Mouse (Mus musculus) layer of hippocampus, adult 9-11 months (tissue): ENCODE results near the gene Creg1.

Experiments
- DNase-seq: peaks from one replicate; pipeline ENCODE4 v3.0.0; 2022

Creg1 gene

DNA sequence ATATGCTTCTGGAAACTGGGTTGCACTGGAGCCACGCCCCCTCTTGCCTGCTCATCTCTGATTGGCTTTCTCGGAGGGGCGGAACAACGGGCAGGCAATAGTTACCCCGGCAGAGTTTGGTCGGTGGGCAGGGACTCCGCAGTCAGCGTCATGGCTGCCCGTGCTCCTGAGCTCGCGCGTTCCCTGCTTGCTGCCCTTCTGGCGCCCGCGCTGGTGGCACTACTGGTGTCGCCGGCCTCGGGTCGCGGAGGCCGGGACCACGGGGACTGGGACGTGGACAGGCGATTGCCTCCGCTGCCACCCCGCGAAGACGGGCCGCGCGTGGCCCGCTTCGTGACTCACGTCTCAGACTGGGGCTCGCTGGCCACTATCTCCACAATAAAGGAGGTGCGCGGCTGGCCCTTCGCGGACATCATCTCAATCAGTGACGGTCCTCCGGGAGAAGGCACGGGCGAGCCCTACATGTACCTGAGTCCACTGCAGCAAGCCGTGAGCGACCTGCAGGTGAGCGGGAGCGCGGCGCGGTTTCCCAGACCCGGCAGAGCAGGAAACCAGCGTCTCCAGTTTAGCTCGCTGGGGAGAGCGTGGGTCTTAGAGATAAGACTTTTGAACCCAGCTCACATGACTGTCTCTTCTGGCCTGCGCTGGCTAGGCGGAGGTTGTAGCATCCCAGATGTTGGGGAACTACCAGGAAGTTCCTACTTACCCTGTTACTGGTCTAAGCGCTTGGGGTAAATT, at the start of gene Creg1:
Gene Creg1 (plus strand): TSS at position 112 of the 738 bp plus-strand sequence.
- DNase-seq, result peak; percentile 93

DNA sequence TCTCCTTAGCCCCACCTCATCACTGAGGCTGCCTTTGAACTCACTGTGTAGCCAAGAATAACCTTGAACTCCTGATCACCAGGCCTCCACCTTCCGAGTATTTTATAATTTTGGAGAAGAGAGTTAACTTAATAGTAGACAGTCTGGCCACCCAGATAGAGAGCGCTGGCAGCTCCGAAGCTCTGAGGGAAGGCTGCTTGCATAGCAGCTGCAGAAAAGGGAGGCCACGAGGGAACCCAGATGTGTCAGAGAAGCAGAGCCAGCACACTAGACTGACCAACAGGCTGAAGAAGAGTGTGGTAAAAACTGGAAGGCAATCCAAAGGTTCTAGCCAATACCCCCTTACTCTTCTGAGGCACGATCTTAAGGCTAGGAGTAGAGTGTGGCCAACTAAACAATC, 49.7 kb upstream of the Creg1 start:
- DNase-seq, result no peak

DNA sequence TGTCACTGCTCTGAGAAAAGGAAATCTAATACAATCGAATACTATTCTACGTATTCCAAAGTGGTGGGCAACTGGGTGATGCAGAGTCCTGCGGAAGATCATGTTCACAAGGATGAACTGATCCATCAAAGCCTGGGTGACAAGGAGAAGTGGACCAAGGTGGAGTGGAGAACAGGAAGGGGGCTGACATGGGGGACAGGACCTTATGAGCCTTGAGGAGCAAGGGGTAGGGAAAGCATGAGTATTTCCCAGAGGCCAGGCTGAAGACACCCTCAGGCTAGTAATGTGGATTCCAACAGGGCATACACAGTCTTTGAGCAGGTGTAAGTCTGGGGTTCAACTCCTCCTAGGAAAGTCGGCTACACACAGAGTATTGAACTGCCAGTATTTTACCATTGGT, 47.1 kb upstream of the Creg1 start:
- no peak for DNase-seq

DNA sequence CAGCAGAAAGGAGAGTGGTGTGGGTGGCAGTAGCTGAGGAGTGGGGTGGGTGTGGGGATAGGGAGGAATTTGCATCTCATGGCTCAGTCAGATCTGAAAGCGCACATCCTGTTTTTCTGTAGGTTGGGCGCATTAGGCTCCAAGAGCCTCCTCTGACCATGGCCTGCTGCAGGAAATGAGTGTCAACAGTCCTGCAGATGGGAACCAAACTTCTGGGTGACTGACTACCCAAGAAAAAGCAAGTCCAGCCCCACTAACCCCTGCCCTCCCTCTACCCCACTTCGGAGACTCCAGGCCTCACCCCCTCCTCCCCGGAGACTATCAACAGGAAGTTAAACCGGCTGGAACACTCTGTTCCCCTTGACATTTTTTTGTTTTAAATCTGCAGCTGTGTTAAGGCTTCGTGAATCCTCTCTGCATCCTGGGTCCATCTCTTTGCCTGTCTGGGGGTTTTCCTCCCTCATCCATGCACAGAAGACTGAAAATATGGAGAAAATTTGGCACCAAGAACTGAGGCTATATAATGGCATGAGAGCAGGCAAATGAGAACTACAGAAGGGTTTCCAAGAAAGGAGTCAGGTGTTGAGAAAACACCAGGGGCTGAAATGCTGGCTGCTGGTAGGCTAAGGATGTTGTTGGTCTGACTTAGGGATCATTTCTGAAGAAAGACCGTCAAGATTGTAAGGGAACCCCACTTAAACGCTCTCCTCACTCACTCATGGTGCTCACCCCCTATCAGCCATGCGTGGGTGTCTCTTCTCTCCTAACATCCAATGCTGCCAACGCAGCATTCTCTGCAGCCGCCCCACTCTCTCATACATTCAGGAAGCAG, 45.6 kb upstream of the Creg1 start:
- DNase-seq, result peak; percentile 60

DNA sequence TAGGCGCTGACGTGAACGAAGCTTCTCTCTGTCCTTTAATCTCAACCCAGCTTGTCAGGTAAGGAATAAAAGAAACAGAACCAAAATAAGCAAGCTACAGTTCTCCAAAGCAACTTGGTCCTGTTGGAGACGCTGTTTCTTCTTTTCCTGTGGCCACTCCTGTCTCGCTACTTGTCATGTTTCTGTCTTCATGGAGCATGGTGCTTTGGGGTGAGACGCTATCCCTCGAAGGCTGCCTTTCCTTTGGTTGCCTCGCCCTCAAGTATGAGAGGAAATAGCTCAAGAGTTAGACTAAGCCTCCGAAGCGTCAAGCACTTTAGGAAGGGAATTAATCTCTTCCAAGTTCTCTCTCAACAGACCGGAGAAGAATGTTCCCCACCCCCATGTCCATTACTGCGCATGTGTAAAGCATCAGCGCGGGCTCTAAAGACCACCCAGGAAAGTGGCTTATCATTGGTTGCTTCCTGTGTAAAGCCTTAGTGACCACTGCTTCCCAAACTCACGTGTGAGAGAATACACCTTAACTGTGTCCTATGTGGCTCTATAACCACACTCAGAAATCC, 44.9 kb upstream of the Creg1 start:
- no peak for DNase-seq

DNA sequence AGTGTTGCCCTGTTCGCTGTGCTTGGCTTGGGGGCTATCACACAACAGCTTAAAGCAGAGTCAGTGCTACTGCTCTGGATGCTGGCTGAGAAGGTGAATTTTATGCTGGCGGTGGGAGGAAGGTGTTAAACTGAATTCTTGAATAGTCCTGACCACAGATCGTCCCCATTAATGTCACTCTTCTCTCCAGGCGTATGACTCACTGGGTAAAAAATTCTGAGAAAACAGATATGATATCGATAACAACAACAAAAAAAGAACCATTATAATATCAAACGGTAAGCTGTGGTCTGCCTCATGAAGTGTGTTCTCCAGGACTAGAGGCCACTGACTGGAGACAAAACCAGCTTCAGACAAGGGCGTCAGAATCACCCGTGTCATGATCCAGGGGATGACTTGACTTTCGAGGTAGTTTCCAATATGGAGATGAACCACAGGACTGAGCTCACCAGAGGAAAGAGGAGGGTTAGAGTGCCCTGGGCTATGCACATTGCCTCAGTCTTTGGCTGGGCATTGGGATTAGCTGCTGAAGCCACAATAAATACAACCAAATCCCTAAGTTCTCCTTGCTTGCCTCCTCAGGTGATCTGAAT, 40.9 kb upstream of the Creg1 start:
- no peak for DNase-seq

DNA sequence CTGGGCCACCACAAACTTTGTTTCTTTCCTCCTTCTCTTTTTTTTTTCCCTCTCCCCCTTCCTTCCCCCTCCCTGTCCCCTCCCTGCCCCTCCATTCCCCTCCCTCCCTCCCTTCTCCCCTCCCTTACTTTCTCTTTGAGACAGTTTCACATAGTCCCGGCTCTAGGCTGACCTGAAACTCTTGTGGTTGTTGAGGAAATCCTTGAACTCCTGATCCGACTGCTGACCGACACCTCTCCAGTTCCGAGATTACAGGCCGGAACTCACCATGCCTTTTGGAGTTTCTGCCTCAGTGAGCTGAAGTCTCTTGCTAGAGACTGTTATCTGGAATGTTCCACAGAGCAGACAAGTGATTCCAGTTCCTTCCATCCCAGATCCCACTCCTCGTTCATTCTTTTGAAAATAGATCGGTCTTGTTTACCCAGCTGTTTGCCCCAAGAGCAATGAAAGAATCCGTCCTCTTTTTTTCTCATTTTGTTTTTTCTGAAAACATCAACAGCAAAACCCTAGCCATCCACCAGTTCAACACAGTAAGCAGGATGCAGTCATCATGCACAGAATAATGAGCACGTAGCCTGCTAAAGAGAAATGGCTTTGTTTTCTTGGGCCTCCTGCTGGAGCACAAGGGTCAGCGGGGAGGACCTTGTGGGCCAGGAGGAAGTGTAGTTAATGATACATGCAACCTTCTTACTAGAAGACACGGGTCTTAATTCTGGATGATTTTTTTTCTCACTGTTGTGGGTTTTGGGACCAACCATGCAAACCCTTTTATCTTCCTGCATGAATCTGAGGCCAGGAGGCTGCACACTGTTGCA, 39.1 kb upstream of the Creg1 start:
- DNase-seq, result no peak

DNA sequence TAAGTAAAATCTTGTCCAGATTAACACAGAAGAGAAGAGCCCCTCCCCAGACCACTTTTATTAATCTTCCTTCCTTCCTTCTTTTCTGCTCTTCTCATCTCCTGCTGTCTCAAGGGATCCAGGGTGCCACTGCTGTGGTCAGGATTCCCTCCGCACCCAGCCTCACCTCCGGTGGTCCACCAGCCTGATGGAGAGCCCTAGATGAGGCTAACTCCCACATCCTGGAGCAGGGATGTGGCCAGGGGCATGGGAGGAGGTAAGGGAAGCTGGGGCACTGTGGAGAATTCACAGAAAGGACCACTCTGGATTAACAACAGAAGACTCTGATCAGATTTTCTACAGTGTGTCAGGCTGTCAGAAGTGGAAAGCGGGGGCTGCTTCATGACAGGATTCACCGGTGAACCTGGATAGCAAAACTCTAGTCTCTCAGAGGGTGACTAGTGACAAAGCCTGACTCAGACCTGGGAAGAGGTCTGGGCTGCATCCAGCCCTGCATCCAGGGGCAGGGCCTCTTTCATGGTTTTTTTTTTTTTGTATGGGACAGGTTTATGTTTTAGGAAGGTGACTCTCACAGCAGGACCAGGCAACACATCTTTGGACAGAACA, 38.4 kb upstream of the Creg1 start:
- no peak for DNase-seq

DNA sequence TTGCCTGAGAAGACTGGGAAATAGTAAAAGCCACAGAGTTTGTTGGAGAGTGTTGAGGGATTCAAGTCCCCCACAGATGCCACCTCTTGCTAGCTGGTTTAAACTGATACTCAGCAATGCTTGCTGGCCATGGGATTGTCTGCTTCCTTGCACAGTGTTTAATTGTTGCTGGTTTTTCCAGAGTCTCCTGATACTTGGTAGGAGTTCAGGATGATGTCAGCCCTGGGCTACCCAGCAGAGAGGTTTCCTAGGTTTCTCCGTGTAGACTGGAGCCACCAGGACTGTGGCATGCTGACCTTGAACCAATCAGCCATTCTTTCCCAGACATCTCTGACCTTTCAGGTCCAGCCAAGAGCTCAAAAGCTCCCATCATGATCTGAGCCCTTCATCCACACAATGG, 36.6 kb upstream of the Creg1 start:
- DNase-seq, result no peak

DNA sequence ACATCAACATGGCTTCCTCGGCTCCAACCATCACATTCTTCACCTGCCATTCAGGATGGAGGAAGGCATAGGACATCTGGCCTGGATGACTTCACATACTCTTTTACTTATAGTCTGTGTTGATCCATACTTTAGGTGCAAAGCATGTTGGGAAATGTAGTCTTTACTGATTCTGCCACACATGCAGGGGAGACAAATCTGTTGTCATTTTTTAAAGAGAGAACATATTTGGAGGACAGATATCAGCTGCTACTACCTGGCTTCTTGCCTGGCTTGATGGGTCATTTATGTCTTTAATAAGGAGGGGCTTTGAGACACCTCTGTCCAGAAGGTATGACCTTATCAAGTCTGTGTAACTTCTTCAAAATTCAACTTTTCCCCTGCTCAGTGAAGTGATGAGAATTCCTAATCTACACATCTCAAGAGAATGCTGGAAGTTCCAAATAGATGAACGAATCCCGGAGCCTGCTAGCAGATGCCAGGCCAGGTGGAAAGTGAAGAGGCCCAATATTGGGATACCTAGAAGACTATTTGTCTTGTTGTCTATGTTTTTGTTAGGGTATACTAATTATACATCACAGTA, 35.4 kb upstream of the Creg1 start:
- DNase-seq, result no peak

DNA sequence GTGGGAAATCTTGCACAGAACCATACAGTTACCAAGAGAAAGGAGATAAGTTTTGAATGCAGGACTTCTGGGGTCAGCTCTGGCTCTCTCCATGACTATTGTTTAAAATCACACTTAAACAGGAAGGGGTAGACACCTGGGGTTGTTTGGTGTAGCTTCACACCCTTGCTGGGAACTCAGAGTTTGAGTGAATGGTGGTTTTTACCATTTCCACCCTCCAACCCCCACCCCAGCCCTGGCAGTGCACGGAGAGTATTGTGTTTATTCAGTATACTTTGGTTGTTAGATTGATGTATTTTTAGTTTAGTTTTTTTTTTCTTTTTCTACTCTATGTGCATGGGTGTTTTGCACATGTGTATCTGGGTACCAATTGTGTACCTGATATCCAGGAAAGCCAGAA, 33.4 kb upstream of the Creg1 start:
- no peak for DNase-seq

DNA sequence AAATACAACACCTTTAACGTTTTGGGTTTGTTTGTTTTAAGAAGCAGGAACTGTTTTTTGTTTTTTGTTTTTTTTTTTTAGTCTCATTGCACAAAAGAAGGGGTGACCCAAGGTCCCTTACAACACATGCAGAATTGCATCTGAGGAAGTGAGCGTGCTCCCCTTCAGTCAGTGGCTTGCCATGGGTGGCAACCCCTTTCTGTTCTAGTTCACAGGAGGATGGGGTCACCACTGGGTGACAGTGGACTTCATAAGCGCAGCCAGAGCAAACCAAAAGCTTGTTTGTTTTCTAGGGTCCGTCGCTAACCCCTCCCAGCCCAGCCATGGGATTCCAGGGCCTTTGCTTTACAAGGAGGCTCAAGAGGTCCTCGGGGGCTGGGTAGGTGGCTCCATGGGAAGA, 32.0 kb upstream of the Creg1 start:
- no peak for DNase-seq

DNA sequence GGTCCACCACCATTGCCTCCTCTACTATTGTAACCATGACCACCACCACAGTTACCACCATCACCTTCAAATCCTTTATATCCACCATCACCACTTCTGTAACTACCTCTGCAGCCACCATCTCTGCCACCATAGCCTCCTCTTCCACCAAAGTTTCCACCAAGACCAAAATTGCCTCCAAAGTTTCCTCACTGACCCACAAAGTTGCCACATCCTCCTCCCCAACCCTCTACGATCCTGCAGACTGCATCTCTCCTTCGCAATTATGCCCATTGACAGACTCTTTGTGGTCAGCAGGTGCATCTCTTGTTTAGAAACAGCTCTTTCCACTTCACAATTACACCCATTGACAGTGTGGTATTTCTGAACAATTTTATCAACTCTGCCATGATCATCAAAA, 28.7 kb upstream of the Creg1 start:
- DNase-seq, result no peak

DNA sequence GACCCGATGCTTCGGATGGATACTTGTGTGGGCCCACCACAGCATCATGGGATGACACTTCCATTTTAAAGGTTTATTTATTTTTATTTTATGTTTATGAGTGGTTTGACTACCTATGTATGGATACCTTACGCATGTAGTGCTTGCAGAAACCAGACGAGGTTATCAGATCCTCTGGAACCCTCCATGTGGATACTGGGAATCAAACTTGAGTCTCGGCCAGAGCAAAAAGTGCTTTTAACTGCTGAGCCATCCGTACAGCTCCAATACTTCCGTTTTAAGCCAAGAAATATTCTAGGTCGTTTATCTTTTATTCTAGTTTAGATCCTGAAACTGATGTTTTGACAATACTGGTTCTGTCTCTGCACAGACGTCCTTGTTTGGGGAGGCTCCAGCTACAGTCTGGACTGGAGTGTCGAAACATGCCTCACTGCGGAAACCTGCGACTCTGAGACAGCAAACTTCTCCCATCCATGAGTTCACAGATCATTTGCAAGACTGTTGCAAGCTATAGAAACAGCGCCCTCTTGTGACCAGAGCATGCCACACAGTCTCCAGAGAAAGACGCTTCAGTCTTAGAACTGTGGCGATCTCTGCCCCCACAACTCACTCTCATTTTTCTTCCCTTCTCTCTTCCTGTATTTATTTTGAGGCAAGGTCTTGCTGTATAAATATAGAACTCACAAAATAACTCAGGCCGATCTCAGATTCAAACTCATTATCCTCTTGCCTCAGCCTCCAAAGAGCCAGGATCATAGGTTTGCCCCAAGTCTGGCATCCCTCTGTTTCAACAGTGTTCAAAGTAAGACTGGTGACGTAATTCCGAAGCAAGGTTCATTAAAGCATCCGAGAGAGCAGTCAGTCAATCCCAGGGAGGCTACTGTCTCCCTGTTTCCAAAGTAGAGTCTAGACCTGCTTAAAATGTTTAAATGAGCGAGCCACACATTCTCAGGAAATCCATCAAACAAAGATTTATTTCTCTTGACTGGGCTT, 27.4 kb upstream of the Creg1 start:
- peak; percentile 84 for DNase-seq

DNA sequence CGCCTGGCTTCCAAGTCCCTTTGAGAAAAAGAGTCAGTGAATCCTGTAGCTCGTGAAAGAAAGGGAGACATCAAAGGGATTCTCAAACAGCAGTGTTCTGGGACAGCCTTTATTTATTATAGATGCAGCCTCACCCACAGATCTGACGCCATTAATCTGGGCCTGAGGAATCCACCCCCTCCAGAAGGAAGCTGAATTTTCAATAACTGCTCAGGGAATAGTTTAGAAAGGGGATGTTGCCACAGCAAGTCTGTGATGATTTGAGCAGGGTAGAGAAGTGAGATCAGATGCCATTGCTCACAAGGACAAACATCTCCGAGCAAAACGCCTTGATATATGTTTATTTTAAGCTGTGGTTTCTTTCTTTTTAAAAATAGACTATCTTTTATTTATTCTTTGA, 26.1 kb upstream of the Creg1 start:
- no peak for DNase-seq

DNA sequence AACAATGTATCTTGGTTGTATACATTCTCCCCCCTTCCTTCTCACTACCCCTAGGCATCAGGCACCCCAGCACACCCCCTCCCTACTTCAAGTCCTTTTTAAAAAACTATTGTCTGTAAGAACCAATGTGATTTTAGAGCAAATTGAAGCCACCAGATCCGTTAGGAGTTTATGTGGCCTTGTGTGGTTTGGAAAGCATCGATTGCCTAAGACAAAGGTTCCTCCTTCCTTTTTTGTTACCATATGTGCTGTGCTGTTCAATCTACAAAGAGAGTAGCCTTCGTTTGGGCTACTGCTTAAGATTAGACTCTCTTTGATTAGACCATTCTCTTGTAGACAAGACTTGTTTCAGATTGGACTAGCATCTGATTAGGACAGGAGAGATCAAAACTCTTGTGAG, 25.7 kb upstream of the Creg1 start:
- DNase-seq, result no peak

DNA sequence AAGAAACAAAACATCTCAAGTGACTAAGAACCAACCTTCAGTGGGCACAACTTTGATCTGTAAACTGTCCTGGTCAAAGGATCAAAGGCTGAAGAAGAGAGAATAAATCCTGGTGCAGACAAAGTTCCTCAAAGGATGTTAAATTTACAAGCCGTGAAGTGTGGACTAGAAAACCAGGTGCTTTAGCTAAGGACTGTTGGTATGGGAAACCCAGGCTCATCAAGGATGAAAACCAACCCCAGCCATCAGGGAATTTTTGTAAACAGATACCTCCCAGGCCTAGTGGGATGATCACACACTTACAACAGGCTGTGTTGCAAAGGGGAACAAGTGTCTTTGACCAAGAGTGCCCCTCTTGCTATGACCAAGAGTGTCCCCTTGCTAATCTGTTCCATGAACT, 24.6 kb upstream of the Creg1 start:
- no peak for DNase-seq

DNA sequence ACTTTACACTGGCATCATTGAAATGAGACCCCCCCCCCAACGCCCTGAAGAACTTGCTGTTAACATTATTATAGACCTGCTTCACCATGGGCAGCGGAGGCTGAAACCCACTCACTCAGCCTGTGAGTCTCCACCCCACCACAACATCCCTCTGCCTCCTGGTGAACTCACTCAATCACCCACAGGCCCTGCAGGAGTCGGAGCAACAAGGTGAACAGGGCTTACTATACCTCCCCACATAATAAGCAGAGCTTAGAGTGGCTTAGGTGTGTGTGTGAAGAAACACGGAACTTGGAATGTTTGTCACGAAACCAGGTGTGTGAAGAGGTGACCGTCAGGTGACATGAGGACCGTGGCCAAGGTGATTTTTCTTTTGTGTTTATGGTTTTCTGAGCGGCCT, 21.6 kb upstream of the Creg1 start:
- no peak for DNase-seq

DNA sequence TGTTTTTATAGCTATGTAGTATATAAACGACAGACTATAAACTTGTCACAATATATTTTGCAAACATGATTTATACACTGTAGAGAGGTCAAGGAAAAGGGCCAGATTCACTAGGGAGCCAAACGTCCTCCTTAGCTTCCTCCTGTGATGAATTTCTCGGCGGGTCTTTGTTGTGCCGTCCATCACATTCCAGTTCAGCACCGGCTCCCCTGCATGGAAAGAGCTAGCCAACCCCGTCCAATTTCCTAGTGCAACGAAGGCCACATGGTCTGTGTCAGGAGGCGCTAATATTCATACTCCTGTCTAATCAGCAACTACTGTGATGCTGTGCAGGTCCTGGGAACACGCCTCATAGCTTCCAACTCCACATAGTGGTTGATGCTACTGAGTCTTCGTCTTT, 15.5 kb upstream of the Creg1 start:
- no peak for DNase-seq

DNA sequence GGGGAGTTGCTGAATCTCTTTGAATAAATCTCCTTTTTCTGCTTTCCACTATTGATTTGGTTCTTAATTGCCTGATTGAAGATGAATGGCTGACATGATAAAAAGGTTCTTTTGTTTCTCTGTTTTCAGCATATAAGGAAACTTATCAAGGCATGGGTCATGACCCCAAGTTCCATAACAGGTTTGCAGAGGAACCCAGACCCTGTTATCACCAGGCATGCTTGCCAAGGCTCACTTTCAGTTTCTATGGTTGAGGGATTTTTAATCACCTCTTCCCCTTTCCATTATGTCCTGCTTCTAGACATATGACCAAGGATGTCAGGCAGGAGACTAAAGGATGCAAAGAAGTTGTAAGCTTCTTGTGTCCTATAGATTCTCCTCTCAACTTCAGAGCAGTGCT, 12.4 kb upstream of the Creg1 start:
- DNase-seq, result no peak

DNA sequence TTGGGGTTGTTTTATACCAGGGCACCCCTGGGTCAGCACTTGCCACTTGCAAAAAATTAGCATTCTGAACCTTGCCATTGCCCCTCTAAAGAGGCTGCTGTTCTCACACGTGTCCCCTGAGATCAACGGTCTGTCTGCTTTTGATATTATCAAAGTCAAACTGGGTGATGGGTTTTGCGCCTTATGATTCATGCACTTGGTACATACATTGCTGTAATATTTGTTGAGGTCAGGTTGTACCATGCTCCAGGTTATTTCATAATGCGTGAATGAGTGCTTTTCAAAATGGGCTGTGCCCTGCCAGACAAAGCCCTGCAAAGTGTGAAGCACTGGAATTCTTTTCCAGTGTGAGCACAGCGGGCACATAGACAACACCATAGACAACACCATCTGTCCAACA, 11.7 kb upstream of the Creg1 start:
- no peak for DNase-seq
